Mouse (Mus musculus) testis, adult 2 months (tissue): ENCODE data around the gene Ilf2. TPM values are rescaled to one million over a fixed set of nuclear protein-coding genes. Genes with fewer than 3 reads are reported as not detected.

ENCODE experiments used
- H3K27ac ChIP-seq: fragments of 200-500 bp; 2 replicates; pipeline ENCODE4 v1.5.1; 2012; ENCODE audit warnings: low read depth, low read length; ENCODE audit not compliant: control insufficient read depth, insufficient read depth
- H3K27me3 ChIP-seq: fragments of 200-500 bp; 2 replicates; pipeline ENCODE4 v1.6.1; 2012; ENCODE audit warnings: mild to moderate bottlenecking, low read length, moderate library complexity; ENCODE audit not compliant: control insufficient read depth, insufficient read depth
- H3K36me3 ChIP-seq: fragments of 200-500 bp; 2 replicates; pipeline ENCODE4 v1.6.1; 2012; ENCODE audit warnings: mild to moderate bottlenecking, low read length; ENCODE audit not compliant: control insufficient read depth, insufficient read depth
- H3K4me1 ChIP-seq: fragments of 200-500 bp; 2 replicates; pipeline ENCODE4 v1.6.1; 2012; ENCODE audit warnings: low read length; ENCODE audit not compliant: control insufficient read depth, insufficient read depth
- H3K4me3 ChIP-seq: fragments of 200-500 bp; 2 replicates; pipeline ENCODE4 v1.5.1; 2012; ENCODE audit warnings: low read depth, mild to moderate bottlenecking, low read length, moderate library complexity, mixed read lengths; ENCODE audit not compliant: control insufficient read depth
- CTCF ChIP-seq: fragments of 200-500 bp; IDR thresholded peaks from 2 replicates; pipeline ENCODE4 v1.5.1; 2012; ENCODE audit warnings: low read depth, mild to moderate bottlenecking, inconsistent platforms, low read length, moderate library complexity; ENCODE audit not compliant: control insufficient read depth, insufficient read depth, insufficient replicate concordance
- POLR2A ChIP-seq: fragments of 200-500 bp; IDR thresholded peaks from 2 replicates; pipeline ENCODE4 v1.6.1; 2012; ENCODE audit warnings: low read depth, mild to moderate bottlenecking, inconsistent platforms, low read length, moderate library complexity; ENCODE audit not compliant: control insufficient read depth
- polyA plus RNA-seq: library from polyadenylated mRNA; depleted of rRNA; stranded (reverse); fragments of >200 nt; gene quantifications from 2 replicates; pipeline ENCODE4 v1.2.3, GENCODE M21; 2012

Ilf2 gene
- polyA plus RNA-seq, 1 experiment = 33.2 TPM

GRCm38 (mm10) chr3:90434073-90434730, 41.7 kb upstream of the Ilf2 start:
- Histone ChIP-seq H3K36me3 (no peaks in the 10 kb centered on the region), H3K27me3 (no peaks in the 10 kb centered on the region), H3K27ac (peak overlapping the region; percentile 73), H3K4me3 (peak overlapping the region; percentile 90; the same call in 1 of the 2 replicates), H3K4me1 (peaks cover 8% of the 10 kb centered on the region)
- no peak for TF ChIP-seq POLR2A
- no peak for TF ChIP-seq CTCF

DNA sequence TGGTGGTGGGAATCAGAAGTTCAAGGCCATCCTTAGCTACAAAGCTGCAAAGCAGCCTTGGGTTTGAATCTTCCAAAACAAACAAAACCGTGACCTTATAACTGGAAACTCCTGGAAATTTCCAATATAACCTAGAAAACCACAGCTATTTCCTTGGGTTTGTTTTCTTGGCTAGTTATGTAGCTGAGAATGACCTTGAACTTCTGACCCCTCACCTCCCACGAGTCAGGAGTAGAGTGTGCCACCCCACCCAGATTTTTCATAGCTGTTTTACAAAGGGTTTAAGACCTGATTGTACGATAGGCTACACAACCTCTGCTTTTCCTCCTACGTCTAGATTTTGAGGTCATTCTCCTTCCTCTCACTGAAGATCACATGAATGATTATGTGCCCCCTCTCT, 38.8 kb upstream of the Ilf2 start:
- Histone ChIP-seq H3K4me3 (peak overlapping the region; percentile 34; the same call in 1 of the 2 replicates), H3K4me1 (peaks cover 8% of the 10 kb centered on the region), H3K27ac (peak overlapping the region; percentile 10; the same call in 1 of the 2 replicates), H3K27me3 (no peaks in the 10 kb centered on the region), H3K36me3 (no peaks in the 10 kb centered on the region)
- TF ChIP-seq CTCF (no peak), POLR2A (no peak)

GRCm38 (mm10) chr3:90440756-90441155, 35.2 kb upstream of the Ilf2 start:
- no peaks in the 10 kb centered on the region for H3K36me3 ChIP-seq
- TF ChIP-seq CTCF (no peak), POLR2A (no peak)
- H3K27ac ChIP-seq = no peak overlapping the region
- H3K27me3 ChIP-seq = no peaks in the 10 kb centered on the region
- peaks cover under 1% of the 10 kb centered on the region for H3K4me1 ChIP-seq
- no peak overlapping the region for H3K4me3 ChIP-seq

- Histone ChIP-seq H3K36me3 (no peaks in the 10 kb centered on the region), H3K4me3 (no peak overlapping the region), H3K27ac (no peak overlapping the region), H3K4me1 (peaks cover 15% of the 10 kb centered on the region), H3K27me3 (no peaks in the 10 kb centered on the region)
- no peak for TF ChIP-seq POLR2A
- no peak for TF ChIP-seq CTCF
Observed at GRCm38 (mm10) chr3:90443977-90444376, 31.9 kb upstream of the Ilf2 start.

GRCm38 (mm10) chr3:90445417-90446200, 30.3 kb upstream of the Ilf2 start:
- Histone ChIP-seq H3K27me3 (no peaks in the 10 kb centered on the region), H3K4me3 (no peak overlapping the region), H3K36me3 (no peaks in the 10 kb centered on the region), H3K27ac (0 out of 2 replicates have a peak overlapping the region, but pooled peaks have one; percentile 51), H3K4me1 (peaks cover 15% of the 10 kb centered on the region)
- TF ChIP-seq CTCF (no peak), POLR2A (no peak)

DNA sequence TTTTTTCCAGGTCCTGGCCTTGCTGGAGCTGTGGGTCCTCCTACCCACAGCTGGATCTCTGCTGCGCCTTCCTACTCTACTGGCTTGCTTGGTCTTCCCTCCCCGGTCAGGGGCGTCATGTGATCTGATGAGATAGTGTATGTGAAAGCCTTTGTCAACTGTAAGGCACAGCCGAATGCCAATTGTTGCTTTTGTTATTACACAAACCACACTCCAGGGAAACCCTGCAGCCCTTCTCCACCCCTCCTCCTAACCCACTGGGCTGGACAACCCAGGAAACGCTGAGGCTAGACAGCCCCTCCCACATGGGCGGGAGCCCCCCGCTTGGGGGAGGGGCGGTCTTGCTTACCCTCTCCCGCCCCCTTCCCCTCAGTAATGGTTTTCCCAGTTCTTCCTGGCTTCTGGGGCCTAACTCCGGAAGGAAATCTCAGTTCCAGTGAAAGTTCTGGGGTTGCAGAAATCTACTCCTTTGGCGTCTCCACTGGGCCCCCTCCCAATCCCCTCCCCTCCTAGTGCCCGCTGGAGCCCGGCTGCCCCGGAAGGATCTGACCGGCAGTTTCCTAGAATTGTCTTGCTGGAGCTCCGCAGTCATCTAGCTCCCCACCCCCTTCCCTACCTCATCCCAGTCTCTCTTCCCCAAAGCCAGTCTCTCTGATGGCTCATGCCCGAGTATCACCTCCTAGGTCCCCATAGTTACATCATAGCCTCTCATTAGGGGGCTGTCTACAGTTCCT, 29.4 kb upstream of the Ilf2 start:
- TF ChIP-seq CTCF = peak; percentile 4; the same call in 1 of the 2 replicates
- peak; percentile 39; the same call in 1 of the 2 replicates for TF ChIP-seq POLR2A
- Histone ChIP-seq H3K4me3 (peak overlapping the region; percentile 73), H3K27ac (peak overlapping the region; percentile 94), H3K27me3 (no peaks in the 10 kb centered on the region), H3K36me3 (0 out of 2 replicates have a peak, but pooled peaks cover 1% of the 10 kb centered on the region), H3K4me1 (peaks cover 18% of the 10 kb centered on the region)

DNA sequence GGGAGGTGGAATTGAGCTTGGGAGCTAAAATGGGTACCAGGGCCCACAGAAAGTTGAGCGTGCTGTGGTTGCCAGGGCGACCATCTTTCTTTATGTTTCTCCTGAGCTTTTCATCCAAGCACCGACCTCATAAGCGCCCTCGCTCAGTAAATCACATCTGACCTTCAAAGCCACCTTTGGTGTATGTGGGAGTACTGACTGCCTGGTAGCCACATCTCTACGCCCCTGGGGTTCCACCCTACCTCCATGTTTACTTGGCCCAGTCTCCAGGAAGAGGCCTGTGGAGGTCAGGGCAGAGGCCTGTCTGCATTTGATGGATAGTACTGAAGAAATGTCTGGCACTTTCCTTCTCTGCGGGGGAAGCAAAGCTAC, 28.8 kb upstream of the Ilf2 start:
- H3K4me1 ChIP-seq = peaks cover 20% of the 10 kb centered on the region
- H3K36me3 ChIP-seq = 0 out of 2 replicates have a peak, but pooled peaks cover 1% of the 10 kb centered on the region
- H3K27me3 ChIP-seq = no peaks in the 10 kb centered on the region
- TF ChIP-seq CTCF = no peak
- TF ChIP-seq POLR2A = no peak
- H3K4me3 ChIP-seq = peak overlapping the region; percentile 73
- peak overlapping the region; percentile 94 for H3K27ac ChIP-seq
